Mouse (Mus musculus) fat pad, adult 2 months (tissue): ENCODE data around the gene Slc3a2.

Experiments
- DNase-seq: peaks from one replicate; pipeline ENCODE4 v3.0.0-alpha.2; 2011; ENCODE audit warnings: low read depth, low spot score; ENCODE audit errors: extremely low read depth

Gene Slc3a2

GRCm38 (mm10) chr19:8722907-8723573 is at the start of gene Slc3a2:
Gene Slc3a2, minus strand, starts transcription at chr19:8723369.
- DNase-seq, result peak; percentile 93

DNA sequence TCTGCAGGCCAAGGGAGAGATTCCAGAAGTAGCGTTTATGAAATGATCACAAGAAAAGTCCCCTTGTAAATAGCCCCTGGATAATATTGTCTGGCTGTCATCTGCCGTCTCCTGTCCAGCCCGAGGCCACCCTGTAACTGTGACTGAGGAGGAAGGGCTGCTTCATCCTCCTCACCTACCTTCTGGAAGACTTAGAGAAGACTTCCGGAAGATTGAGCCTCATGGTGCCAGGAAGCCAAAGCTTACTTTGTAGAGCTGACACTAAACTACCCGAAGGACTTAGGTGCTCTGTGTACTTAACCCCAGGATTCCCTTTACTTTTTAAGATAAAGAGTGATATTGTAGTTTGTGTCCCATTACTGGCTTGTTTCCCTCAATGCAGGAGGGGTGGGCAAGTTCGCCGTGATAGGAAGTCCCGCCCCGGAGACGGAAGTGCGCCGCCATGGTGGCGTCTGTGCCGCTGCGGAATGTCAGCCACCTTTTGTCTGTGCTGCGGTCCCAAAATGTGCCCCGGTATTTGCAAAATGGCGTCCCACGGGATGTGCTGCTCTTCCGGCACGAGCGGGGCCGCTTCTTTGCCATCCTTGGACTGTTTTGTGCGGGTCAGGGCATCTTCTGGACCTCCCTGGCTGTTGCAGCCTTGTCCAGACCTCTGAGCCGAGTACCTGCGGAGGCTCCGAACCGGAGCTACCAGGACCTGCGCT is 47.5 kb upstream of the Slc3a2 start, which contains the start of gene Tmem223:
Gene Tmem223 (plus strand): TSS at position 430 of the 704 bp plus-strand sequence.
- no peak for DNase-seq

GRCm38 (mm10) chr19:8765562-8765961 is 42.4 kb upstream of the Slc3a2 start:
- no peak for DNase-seq

DNA sequence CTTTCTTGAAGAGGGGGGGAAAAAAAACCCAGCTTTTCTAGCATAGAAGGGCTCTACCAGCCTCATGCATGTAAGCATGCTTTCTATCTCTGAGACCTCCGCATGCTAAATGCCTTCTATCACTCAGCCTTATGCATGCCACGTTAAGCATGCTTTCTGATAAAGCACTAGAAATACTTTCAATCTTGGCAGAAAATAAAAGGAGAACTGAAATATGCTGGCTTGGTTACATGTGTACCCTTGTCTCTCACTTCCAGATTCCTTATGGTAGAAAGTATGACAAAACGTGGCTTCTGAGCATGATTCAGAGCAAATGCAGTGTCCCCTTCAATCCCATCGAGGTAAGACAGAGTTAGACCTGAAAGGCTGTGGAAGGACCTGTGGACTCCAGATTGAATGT is 40.1 kb upstream of the Slc3a2 start:
- DNase-seq, result no peak

DNA sequence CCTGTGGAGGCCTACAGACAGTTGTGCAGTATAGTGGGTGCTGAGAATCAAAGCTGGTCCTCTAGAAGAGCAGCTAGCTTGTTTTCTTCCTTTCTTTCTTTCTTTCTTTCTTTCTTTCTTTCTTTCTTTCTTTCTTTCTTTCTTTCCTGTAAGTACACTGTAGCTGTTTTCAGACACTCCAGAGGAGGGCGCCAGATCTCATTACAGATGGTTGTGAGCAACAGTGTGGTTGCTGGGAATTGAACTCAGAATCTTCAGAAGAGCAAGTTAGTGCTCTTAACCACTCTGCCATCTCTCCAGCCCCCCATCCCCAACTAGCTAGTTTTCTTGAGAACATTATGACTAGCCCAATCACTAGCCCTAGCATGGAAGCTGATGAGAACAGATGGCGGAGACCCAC is 37.6 kb upstream of the Slc3a2 start:
- DNase-seq, result no peak

DNA sequence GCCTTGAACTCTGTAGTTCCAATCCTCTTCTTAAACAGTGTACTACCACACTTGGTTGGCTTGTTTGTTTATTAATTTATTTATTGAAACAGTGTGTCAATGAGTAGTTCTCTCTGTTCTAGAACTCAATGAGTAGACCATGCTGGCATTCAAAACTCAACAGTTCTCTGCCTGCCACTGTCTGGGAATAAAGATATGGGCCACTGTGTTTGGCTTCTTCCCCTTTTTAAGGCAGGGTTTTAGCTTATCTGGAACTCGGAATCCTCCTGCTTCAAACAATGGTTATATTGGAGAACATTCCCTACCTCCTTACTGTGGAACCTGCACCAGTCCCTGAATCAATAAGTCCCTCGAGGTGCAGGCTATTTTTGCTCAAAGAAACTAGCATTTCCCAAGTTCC is 35.7 kb upstream of the Slc3a2 start:
- DNase-seq, result no peak

GRCm38 (mm10) chr19:8757471-8757998 is 34.4 kb upstream of the Slc3a2 start:
- DNase-seq, result no peak

DNA sequence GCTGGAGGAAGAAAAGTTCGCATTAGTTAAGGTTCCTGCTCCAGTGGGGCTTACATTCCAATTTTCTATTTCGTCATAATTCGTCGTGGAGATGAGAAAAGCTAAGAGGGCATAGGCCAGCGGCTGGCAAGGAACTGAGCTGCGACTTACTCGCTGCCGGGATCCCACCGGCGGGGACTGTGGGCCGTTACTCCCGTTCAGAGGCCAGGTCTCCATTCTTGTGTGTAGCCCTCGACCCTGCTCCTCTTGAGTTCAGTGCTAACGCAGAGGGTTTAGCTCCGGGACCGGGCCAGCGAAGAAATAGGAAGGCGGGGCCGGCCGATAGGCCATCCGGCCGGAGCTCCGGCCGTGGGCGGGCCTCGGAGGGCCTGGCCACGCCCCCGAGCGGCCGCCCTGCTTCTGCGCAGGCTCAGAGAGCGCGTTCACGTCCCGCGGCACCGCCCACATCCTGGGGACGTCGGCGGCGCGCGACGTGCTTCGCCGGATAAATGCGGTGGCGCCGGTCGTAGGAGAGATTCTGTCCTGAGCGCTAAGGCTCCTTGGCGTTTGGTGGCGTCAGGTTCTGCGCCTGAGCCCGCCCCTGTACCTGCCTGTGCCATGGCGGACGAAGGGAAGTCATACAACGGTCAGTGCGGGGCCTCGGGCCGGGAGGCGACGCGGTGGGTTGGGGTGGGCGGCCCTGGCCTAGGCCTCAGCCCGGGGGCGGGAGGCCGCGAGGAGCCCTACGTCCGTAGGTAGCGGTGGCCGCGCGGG is 33.6 kb upstream of the Slc3a2 start, which contains the start of gene Nxf1:
Gene Nxf1 (plus strand): TSS at position 439 of the 753 bp plus-strand sequence.
- no peak for DNase-seq

DNA sequence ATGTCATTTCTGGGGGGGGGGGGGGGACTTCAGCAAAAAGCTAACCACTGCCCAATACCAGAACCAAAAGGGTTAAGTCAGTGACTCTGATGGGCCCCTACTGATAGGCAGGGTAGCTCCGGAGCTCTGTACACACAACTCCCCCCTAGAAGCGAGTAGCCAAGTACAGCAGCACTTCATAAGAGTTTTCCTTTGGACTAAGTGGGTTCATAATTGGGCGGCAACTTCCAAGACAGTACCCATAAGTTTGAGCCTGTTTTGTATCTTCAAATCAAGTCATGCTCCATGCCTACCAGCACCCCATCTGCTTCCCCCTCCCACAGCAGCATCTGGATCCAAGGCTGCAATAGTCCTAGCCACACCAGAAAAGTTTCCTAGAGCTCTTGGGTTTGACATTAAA is 32.5 kb upstream of the Slc3a2 start:
- DNase-seq, result no peak

DNA sequence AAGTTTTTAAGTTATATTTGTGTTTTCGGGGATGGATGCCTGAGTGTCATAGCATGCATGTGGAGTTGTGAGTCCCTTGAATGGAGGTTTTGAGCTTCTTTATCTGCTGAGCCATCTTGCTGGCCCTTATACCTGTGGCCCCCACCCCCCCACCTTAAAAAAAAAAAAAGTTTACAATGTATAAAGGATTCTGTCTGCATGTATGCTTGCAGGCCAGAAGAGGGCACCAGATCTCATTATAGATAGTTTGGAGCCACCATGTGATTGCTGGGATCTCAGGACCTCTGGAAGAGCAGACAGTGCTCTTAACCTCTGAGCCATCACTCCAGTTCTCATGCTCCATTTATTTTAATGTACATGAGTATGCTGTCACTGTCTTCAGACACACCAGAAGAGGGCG is 24.2 kb upstream of the Slc3a2 start:
- DNase-seq, result no peak

GRCm38 (mm10) chr19:8745382-8745781 is 22.2 kb upstream of the Slc3a2 start:
- no peak for DNase-seq

DNA sequence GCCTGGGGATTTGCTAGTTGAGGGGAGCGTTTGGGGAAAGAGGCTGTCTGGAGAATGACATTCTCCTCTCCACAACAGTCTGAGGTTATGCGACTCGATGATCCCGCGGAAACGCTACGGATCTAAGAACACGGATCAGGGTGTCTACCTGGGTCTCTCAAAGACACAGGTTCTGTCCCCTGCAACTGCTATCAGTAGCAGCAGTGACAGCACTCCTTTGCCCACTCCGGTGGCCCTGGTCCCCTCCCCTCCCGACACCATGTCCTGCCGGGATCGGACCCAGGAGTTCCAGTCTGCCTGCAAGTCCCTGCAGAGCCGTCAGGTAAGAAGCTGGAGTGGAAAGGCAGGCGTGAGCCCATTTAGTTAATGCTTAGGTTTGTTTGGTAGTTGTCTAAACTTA is 19.0 kb upstream of the Slc3a2 start:
- no peak for DNase-seq

DNA sequence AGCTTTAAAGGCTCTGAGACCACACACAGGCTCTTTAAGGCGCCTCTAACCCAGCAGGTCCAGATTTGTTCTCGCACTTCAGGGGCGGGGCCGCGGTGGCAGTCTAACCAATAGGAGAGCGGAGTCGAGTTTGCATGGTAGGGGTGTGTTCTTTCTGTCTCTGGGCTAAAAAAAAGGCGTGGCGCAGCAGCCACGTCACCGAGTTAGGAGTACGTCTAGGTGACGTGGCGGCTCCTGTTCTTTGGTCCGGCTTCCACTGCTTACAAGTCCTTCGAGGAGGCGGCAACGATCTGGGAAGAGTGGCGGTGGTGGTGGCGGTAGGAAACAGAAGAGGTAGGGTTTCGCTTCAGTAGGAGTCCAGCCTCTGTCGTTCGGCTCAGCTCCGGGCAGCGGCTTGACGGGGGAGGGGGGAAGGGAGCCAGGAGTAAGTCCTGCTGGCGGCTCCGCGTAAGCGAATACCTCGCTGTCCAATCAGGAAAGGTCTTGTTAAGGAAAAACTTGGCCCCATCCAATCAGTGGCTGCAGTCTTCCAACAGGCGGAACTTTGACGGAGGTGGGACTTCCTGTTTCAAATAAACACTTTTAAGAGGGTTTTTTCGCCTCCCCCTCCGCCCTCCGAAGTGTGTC is 18.2 kb upstream of the Slc3a2 start, which contains the start of gene Stx5a:
Gene Stx5a (plus strand): TSS at position 171 of the 627 bp plus-strand sequence.
- DNase-seq, result peak; percentile 90

GRCm38 (mm10) chr19:8740603-8741002 is 17.4 kb upstream of the Slc3a2 start, which contains the start of gene 1700092M07Rik:
Gene 1700092M07Rik, plus strand, starts transcription at chr19:8740718.
- no peak for DNase-seq

DNA sequence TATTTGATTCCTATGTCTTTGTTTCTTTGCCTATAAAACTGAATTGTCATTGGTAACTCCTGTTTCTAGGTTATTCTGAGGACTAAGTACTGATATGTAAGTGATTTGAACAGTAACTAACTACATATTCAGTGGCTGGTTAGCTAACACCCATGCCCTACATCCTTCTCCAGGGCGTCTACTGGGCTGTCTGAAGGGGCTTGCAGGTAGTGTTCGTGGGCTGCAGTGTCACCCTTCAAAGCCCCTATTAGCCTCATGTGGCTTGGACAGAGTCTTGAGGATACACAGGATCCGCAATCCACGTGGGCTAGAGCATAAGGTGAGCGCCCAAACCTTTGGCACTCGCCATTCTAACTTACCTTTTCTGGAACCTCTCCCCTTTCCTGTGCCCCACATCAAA is 16.5 kb upstream of the Slc3a2 start:
- DNase-seq, result no peak

GRCm38 (mm10) chr19:8738911-8739310 is 15.7 kb upstream of the Slc3a2 start:
- no peak for DNase-seq

DNA sequence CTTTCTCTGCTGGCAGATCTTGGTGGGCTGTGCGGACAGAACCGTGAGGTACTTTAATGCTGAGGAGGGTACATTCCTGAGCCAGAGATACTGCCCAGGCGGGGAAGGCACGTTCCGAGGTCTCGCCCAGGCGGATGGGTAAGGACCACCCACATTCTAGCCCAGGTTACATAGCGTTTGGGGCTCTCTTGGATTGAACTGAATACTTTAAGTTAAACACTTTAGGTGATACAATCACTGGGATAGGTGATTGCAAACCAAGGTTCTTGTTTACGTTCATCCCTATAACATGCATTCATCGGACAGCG is 12.9 kb upstream of the Slc3a2 start:
- no peak for DNase-seq

- DNase-seq, result no peak
Observed at GRCm38 (mm10) chr19:8735389-8736159, 12.4 kb upstream of the Slc3a2 start, which contains the start of gene Wdr74. Gene Wdr74, plus strand, starts transcription at chr19:8735827.

DNA sequence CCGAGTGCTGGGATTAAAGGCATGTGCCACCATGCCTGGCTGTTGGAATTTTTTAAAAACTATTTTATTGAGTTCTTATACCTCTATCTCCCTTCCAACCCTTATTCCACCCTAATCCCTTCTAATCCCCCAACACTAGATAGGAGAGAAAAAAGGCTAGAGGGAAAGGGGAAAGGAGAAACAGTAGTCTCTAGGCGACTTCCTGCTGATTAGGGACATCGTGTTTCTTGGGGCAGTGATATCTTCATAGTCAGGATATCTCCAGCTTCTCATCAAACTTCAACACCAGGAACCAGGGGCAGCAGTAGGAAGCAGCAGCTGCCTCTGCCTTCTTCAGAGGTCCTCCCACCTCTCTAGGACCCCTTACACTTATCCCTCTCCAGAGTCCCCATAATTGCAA is 11.2 kb upstream of the Slc3a2 start:
- DNase-seq, result no peak
